Mouse (Mus musculus): ENCODE data around the gene Snx1. TPM values are rescaled to one million over a fixed set of nuclear protein-coding genes. Genes with fewer than 3 reads are reported as not detected.

Snx1 gene
- total RNA-seq, 2 experiments from 2014 or later, result 27.6 to 30.4 TPM

GRCm38 (mm10) chr9:66092664-66093063, 33.7 kb downstream of the Snx1 start:
- intact Hi-C loops (cut with DNase I), result no loop called here

DNA sequence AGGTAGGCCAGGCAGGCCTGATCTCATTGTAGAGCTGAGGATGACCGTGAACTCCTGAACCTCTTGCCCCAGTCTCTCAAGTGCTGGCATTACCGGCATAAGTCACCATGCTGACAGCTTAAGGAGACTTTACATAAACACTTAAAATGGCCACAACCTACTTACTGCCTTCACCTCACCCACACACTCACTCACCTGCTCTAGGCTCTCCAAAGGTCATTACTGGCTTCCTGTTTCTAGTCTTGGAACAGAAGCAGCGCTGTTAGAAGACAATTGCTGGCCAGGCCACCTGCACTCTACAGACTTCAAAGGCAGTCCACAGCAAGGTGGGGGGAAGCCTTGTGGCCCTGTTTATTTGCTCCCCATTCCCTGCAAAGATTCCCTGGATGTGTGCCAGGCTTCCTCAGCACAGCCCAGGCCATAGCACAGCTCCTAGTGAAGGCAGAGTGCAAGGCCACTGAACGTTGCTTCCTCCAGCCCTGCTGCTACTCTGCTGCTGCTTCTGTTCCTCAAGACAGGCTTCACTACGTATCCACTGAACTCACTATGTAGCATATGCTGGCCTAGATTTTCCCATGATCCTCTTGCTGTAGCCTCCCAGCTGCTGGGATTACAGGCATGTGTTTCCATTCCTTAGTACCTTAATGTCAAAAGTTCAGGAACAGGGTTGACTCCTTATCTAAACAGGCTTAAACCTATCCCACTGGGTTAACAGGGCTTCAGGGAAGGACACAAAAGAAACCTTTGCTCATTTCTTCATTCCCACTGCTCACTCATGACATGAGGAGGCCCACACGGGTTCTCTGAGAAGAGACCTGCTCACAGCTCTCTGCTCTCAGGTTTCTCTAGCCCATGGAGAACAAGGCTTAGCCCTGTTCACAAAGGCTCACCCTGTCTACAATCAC, 34.8 kb downstream of the Snx1 start:
- no peak for DNase-seq (ENCODE audit: low spot score)
- intact Hi-C loops (cut with DNase I), result no loop called here

More at GRCm38 (mm10) chr9:66092664-66093063, 33.7 kb downstream of the Snx1 start:
- DNase-seq (ENCODE audit: low spot score), result no peak

DNA sequence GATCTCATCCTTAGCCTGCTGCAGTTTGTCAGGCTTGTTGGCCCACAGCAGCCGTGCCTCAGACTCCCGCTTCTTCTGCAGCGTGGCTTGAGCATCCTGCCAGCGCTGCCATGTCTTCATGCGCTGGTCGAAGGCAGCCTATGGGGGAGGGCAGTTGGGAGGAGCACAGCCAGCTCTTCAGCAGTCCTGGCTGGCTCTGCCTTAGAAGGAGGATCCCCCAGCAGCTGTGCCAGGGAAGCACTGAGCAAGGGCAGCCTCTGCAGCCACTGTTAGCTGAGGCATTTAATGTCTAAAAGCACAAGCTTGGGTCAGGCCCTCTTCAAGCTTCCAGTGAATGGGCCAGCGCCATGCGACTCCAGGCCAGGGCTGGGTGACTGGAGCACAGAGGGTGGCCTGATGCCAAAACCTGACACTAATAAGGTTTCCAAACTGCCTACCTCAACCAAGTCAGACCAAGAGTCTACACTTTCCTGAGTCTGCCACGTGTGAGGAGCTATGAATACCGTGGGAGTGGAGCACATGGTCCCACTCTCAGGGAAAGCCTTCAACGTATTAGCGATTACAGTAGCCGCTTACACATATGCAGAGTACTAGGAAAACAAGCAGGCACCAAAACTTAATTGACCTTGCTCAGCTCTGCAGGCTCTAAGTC, 35.7 kb downstream of the Snx1 start:
- intact Hi-C loops (cut with DNase I), result no loop called here
- no peak for DNase-seq (ENCODE audit: low spot score)

DNA sequence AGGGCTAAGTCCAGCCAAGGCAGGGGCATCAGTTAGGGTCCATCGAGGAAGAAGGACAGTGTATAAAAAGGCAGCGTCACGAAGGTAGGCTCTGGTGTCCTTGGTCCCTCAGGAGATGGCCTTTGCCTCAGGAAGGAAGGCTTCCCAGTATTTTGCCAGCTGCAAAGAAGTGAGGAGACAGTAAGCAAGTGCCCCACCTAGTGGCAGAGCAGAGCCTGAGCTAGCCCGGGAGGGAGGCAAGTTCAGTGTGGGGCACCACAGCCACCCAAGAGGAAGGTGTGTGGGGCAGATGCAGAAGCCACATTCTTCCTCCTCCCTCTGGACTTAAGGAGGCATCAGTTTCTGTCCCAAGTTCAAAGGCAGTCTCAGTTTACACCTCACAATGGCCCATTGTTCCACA, 38.0 kb downstream of the Snx1 start:
- intact Hi-C loops (cut with DNase I), result loop anchor here (5.0 to 10.0 kb wide), 3 partner anchors 36 to 484 kb away; no protein-coding TSS in a partner anchor
- DNase-seq (ENCODE audit: low spot score), result no peak

DNA sequence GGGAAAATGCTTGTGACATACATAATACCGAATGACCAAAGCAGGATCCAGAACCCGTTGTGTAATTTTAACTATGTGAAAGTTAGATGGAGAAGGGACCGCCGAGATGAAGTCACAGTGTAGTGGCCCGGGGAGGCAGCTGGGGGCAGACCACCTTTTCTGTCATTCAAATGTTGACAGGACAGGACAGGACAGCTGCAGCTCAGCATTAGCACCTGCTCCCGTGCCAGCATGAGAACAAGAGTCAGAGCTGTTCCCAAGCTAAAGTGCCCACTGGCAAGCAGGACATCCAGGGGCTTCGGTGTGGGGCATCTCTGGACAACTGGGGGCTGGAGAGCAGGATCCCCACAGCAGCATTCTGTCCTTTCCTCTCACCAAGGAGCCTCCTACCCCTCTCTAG, 39.3 kb downstream of the Snx1 start:
- intact Hi-C loops (cut with DNase I), result loop anchor here (5.0 to 10.0 kb wide), 3 partner anchors 35 to 482 kb away; no protein-coding TSS in a partner anchor
- no peak for DNase-seq (ENCODE audit: low spot score)

- no peak for DNase-seq (ENCODE audit: low spot score)
- intact Hi-C loops (cut with DNase I), result loop anchor here (10.0 kb wide), 1 partner anchor 479 kb away; no protein-coding TSS in a partner anchor
Observed at GRCm38 (mm10) chr9:66084171-66084570, 42.2 kb downstream of the Snx1 start.

DNA sequence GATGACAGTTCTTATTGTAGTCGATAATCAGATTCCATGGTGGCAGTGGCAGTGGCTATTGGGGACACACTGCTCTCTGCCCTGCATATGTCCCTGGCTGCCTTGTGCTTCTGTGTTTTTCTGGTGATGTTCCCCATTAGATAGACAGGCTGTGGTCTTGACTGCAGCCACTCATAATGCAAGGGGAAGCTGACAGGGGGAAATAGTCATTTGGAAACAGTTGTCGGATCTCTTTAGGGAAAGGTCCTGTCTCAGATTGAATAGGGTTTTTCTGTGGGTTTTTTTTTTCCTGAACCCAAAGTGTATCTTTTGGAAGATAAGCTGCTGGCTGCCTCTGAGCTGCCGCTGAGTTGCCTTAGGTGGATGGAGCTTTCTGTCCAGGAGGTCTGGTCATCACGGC, 44.4 kb downstream of the Snx1 start:
- intact Hi-C loops (cut with DNase I), result loop anchor here (10.0 kb wide), 1 partner anchor 477 kb away; no protein-coding TSS in a partner anchor
- DNase-seq (ENCODE audit: low spot score), result no peak

- no peak for DNase-seq (ENCODE audit: low spot score)
- intact Hi-C loops (cut with DNase I), result loop anchor here (10.0 kb wide), 1 partner anchor 476 kb away; no protein-coding TSS in a partner anchor
Observed at GRCm38 (mm10) chr9:66080804-66081459, 45.5 kb downstream of the Snx1 start.

DNA sequence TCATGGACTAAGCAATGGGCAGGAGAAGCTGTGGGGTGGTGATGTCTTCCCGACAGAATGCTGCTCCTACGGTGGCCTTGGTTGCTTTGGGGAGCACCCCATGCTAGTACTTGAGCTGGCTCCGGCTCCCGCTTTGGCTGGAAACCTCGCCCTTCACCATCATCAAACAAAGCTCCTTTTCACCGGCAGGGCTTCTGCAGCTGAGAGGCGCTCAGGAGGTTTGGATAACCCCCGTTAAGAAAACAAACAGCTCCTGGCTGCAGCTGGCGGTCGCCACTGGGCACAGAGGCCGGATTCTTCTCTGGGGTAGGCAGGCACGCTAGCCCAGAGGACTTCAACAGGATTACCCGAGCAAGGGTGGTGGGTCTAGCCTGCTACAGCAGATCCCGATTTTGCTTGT, 47.9 kb downstream of the Snx1 start:
- no peak for DNase-seq (ENCODE audit: low spot score)
- intact Hi-C loops (cut with DNase I), result no loop called here

DNA sequence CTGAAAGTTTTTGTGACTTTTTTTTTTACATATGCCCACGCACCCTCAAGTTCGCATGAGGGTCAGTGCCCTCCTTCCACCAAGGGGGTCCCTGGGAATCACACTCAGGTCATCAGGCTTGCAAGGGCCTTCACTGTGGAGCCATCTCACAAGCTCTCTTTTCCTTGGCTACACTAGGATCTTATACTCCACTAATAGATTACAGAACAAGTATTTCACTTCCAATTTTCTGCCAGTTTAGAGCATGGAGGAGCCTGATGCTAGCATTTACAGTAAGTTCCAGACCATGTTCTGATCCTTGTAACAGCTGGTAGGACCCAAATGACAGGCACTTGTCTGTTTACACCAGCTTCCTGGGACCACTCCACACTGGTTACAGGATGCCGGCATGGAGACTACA, 48.3 kb downstream of the Snx1 start:
- no peak for DNase-seq (ENCODE audit: low spot score)
- intact Hi-C loops (cut with DNase I), result no loop called here

- intact Hi-C loops (cut with DNase I), result no loop called here
- no peak for DNase-seq (ENCODE audit: low spot score)
Observed at GRCm38 (mm10) chr9:66072754-66073153, 53.6 kb downstream of the Snx1 start.

DNA sequence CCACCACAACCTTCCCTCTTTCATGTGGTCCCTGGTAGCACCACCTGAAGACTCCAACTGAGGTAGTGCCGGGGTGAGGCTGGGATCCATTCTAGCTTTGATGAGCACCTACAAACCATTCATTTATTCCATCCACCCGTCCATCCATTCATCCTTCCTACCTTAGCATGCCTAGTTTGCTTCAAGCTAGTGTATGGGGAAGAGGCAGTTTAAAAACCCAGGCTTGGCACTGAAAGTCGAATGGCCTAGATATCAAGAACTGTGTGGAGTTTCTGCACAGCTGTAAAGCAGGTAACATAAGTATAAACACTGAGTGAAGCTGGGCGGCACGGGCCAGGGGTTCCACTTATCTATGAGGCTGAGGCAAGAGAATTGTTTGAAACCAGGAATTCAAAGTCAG, 56.2 kb downstream of the Snx1 start:
- intact Hi-C loops (cut with DNase I), result no loop called here
- no peak for DNase-seq (ENCODE audit: low spot score)

DNA sequence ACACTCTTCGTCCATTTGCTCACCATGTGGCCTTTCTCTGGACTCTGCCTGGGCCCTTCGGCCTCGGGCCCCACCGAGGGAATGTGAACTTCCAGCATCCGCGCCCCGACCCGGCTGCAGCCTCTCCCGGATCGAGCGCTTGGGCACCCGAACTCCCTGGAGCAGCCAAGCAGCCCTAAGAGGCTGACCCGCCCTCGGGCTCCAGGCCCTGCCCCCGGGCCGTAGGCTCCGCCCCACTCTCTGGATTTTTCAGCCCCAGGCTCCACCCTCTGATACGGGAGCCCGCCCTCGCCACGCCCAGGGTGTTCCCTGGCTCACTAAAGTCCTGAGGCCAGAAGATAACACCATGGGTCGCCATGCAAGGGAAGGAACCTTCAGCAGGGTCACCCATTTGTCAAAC, 56.8 kb downstream of the Snx1 start, which contains the start of gene Snx22:
Snx22 (minus strand) TSS at position 137 of the 400 bp plus-strand sequence.
- DNase-seq (ENCODE audit: low spot score), result peak; percentile 62
- intact Hi-C loops (cut with DNase I), result no loop called here

GRCm38 (mm10) chr9:66068971-66069391, 57.4 kb downstream of the Snx1 start:
- intact Hi-C loops (cut with DNase I), result no loop called here
- no peak for DNase-seq (ENCODE audit: low spot score)

DNA sequence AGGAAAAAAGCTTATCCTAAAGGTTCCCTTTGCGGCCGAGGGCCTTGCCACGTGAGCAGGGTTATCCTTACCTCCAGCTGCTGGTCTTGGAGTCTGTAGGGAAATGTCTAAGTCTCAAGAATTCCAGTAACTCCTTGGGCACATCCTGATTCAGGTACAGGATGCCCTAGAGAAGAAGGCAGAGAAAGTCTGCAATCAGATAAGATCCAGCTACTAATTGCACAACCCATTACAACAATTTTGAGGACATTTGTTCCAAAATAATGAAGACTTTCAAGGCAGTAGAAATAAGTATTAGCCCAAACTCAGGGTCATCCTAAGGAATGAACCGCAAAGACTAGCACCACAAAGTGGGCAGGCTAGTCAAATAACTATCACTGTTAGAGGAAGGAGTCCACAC, 58.3 kb downstream of the Snx1 start:
- DNase-seq (ENCODE audit: low spot score), result no peak
- intact Hi-C loops (cut with DNase I), result no loop called here

DNA sequence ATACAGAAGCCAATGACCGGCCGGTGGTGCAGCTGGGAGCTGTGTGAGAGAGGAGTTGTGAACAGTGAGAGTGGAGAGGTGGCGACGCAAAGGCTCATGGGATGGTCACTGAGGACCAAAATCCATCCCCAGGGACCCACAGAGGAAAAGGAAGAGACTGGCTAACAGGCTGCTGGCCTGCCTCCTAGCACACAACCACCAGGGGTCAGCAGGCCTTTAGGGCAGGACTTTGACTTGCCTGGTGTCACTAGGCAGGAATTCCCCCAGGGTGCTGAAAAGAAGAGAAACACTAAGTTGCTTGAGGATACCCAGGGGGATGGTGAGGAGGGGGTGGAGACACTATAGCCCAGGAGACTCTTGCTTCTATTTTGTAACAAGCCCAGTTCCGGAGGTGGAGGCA, 58.8 kb downstream of the Snx1 start:
- intact Hi-C loops (cut with DNase I), result no loop called here
- DNase-seq (ENCODE audit: low spot score), result peak; percentile 29

- intact Hi-C loops (cut with DNase I), result no loop called here
- no peak for DNase-seq (ENCODE audit: low spot score)
Observed at GRCm38 (mm10) chr9:66066791-66067190, 59.6 kb downstream of the Snx1 start.

- no peak for DNase-seq (ENCODE audit: low spot score)
- intact Hi-C loops (cut with DNase I), result loop anchor here (5.0 kb wide), 1 partner anchor 58 kb away; no protein-coding TSS in a partner anchor
Observed at GRCm38 (mm10) chr9:66064316-66064715, 62.1 kb downstream of the Snx1 start.

GRCm38 (mm10) chr9:66063446-66063845, 62.9 kb downstream of the Snx1 start:
- intact Hi-C loops (cut with DNase I), result loop anchor here (5.0 kb wide), 1 partner anchor 59 kb away; no protein-coding TSS in a partner anchor
- no peak for DNase-seq (ENCODE audit: low spot score)

GRCm38 (mm10) chr9:66061656-66062055, 64.7 kb downstream of the Snx1 start:
- DNase-seq (ENCODE audit: low spot score), result no peak
- intact Hi-C loops (cut with DNase I), result loop anchor here (5.0 kb wide), 1 partner anchor 61 kb away; no protein-coding TSS in a partner anchor

Data from heart, postnatal 25 days (tissue).